Mouse (Mus musculus): ENCODE measurements at regions not wholly inside any gene's neighbourhood (a gene's known extent, or its start where the extent isn't known, plus 50 kb on each side); places are given as distances from the start of the nearest gene placed in this dataset.

DNA sequence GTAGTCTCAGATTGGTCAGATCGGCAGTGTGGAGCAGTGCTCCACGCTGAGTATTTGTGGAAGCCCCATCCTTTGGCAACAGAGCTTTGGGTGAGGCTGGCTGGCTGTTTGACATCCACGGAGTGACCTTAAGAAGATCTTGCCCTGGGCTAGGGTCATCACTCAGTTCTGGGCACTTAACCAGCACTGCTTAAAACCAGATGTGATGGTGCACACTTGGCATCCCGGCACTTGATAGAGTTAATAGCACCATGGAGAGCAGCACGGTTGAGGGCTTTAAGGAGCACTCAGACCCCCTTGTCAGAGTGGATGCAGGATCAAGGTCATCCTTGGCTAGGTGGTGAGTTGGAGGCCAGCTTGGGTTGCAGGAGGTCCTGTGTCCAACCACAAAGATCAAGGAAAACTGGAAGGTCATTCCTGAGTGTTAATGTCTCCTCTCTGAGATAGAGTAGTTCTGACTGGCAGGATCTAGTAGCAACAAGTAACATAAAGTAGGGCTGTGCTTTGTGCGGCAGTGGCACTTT lies 70.2 kb upstream of the Mrps10 start:
- TF ChIP-seq POLR2A (IDR thresholded peaks at IDR 0.05; ENCODE audit: borderline replicate concordance, insufficient read depth, low read length) (no peak), CTCF (IDR thresholded peaks at IDR 0.05; ENCODE audit: borderline replicate concordance, insufficient read depth, low read depth, low read length) (no peak)
